Mouse (Mus musculus): ENCODE results near the gene Tfeb. TPM values are rescaled to one million over a fixed set of nuclear protein-coding genes. Genes with fewer than 3 reads are reported as not detected.

Tfeb gene
- polyA plus RNA-seq, 1 experiment from 2014 or later, result 2.8 TPM

DNA sequence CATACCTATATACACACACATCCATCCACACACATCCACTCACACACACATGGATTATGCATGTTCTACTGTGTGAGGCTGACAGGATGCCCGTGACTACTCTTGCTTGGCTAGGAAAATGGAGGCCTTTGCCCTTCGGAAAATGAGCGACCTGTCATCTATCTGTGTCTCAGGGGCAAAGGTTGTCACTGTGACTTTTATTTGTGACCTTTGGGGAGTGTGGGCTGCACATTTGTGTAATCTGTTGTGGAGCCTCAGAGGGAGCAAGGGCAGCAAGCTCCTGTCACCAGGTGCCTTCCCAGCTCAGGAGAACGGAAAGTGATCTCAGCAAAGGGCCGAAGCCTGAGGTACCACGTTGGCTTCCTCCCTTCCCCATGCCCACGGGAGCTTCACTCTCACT is 25.2 kb downstream of the Tfeb start:
- ATAC-seq (ENCODE audit: low FRiP score), result no peak
- 81% methylated on average over 7 of the region's 7 CpGs for WGBS
- Histone ChIP-seq H3K9ac (no peak overlapping the region), H3K9me3 (ENCODE audit: control insufficient read depth, low read length) (no peaks in the 10 kb centered on the region), H3K4me3 (replicated peaks; ENCODE audit: low read length) (no peak overlapping the region), H3K27me3 (ENCODE audit: control insufficient read depth, insufficient read depth, low read length) (no peaks in the 10 kb centered on the region), H3K27ac (peak overlapping the region; percentile 73; the same call in 1 of the 2 replicates), H3K36me3 (replicated peaks; ENCODE audit: control insufficient read depth, insufficient read depth) (no peaks in the 10 kb centered on the region), H3K4me2 (replicated peaks) (no peak overlapping the region), H3K4me1 (replicated peaks; ENCODE audit: control insufficient read depth, insufficient read depth, low read length) (peaks cover 8% of the 10 kb centered on the region)
- DNase-seq (ENCODE audit: low spot score), result no peak

GRCm38 (mm10) chr17:47762518-47763340 is 25.9 kb downstream of the Tfeb start:
- 66% methylated on average over 13 of the region's 13 CpGs for WGBS
- Histone ChIP-seq H3K27me3 (ENCODE audit: control insufficient read depth, insufficient read depth, low read length) (no peaks in the 10 kb centered on the region), H3K4me2 (replicated peaks) (no peak overlapping the region), H3K4me3 (replicated peaks; ENCODE audit: low read length) (no peak overlapping the region), H3K9ac (no peak overlapping the region), H3K4me1 (replicated peaks; ENCODE audit: control insufficient read depth, insufficient read depth, low read length) (peaks cover 8% of the 10 kb centered on the region), H3K36me3 (replicated peaks; ENCODE audit: control insufficient read depth, insufficient read depth) (no peaks in the 10 kb centered on the region), H3K27ac (peak overlapping the region; percentile 73), H3K9me3 (ENCODE audit: control insufficient read depth, low read length) (no peaks in the 10 kb centered on the region)
- DNase-seq (ENCODE audit: low spot score), result peak; percentile 62
- ATAC-seq (ENCODE audit: low FRiP score), result peak; percentile 85; the same call in 1 of the 2 replicates

GRCm38 (mm10) chr17:47765986-47766385 is 29.2 kb downstream of the Tfeb start:
- DNase-seq (ENCODE audit: low spot score) (no peak), ATAC-seq (ENCODE audit: low FRiP score) (no peak)
- Histone ChIP-seq H3K4me2 (replicated peaks) (no peak overlapping the region), H3K27ac (no peak overlapping the region), H3K9ac (no peak overlapping the region), H3K4me1 (replicated peaks; ENCODE audit: control insufficient read depth, insufficient read depth, low read length) (peaks cover 8% of the 10 kb centered on the region), H3K4me3 (replicated peaks; ENCODE audit: low read length) (no peak overlapping the region), H3K27me3 (ENCODE audit: control insufficient read depth, insufficient read depth, low read length) (no peaks in the 10 kb centered on the region), H3K36me3 (replicated peaks; ENCODE audit: control insufficient read depth, insufficient read depth) (no peaks in the 10 kb centered on the region), H3K9me3 (ENCODE audit: control insufficient read depth, low read length) (no peaks in the 10 kb centered on the region)
- WGBS, result 83% methylated on average over 4 of the region's 4 CpGs

DNA sequence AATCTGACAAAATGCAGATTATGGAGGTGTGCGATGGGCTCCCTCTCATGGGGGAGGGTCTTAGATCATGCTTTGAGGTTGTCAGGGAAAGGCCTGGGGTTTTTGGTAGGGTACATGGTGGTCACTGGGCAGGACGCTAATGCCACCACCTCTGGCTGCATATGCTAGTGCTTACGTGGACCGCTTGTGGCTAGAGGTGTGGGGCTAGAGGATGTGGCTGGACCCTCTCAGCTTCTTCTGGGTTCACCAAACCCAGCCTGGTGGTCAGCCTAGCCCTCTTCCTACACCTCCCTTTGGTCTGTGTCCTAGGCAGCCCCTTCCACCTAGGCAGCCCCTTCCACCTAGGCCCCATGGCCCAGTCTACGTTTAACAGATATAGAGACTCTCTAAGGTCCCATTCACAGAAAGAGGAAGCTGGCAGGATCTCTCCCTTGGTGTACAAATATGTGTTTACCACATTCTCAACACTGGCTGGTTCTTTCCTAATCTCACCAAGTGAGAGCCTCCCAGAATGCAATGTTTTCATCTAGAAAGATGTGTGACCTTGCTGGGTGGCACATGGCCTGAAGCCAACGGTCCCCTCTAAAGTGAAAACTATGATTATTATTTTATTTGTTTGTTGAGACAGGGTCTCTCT is 29.7 kb downstream of the Tfeb start:
- Histone ChIP-seq H3K4me3 (replicated peaks; ENCODE audit: low read length) (no peak overlapping the region), H3K27me3 (ENCODE audit: control insufficient read depth, insufficient read depth, low read length) (no peaks in the 10 kb centered on the region), H3K4me2 (replicated peaks) (no peak overlapping the region), H3K9me3 (ENCODE audit: control insufficient read depth, low read length) (no peaks in the 10 kb centered on the region), H3K9ac (no peak overlapping the region), H3K27ac (no peak overlapping the region), H3K36me3 (replicated peaks; ENCODE audit: control insufficient read depth, insufficient read depth) (no peaks in the 10 kb centered on the region), H3K4me1 (replicated peaks; ENCODE audit: control insufficient read depth, insufficient read depth, low read length) (peaks cover 8% of the 10 kb centered on the region)
- WGBS, result 93% methylated on average over 6 of the region's 6 CpGs
- ATAC-seq (ENCODE audit: low FRiP score) (no peak), DNase-seq (ENCODE audit: low spot score) (no peak)

DNA sequence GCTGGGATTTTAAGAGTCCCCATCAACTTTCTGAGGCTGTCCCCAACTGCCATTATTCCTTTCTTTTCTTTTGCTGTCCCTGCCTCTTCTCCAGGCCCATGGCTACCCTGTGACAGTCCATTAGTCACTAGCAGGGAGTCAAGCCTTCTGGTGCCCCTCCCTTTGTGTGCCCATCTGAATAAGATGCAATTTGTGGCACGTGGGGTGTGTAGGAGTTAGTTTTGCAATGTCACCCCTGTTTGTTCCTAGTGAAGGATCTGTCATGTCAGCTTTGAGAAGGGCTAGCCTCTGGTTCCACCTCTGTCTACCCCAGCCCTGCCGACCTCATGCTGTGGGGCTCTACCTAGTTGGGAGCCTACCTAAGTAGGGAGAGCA is 30.2 kb downstream of the Tfeb start:
- H3K36me3 ChIP-seq (replicated peaks; ENCODE audit: control insufficient read depth, insufficient read depth), result no peaks in the 10 kb centered on the region
- H3K4me3 ChIP-seq (replicated peaks; ENCODE audit: low read length), result no peak overlapping the region
- H3K4me2 ChIP-seq (replicated peaks), result no peak overlapping the region
- no peak overlapping the region for H3K9ac ChIP-seq
- no peak overlapping the region for H3K27ac ChIP-seq
- H3K4me1 ChIP-seq (replicated peaks; ENCODE audit: control insufficient read depth, insufficient read depth, low read length), result peaks cover 7% of the 10 kb centered on the region
- no peaks in the 10 kb centered on the region for H3K9me3 ChIP-seq (ENCODE audit: control insufficient read depth, low read length)
- ATAC-seq (ENCODE audit: low FRiP score) (no peak), DNase-seq (ENCODE audit: low spot score) (no peak)
- H3K27me3 ChIP-seq (ENCODE audit: control insufficient read depth, insufficient read depth, low read length), result no peaks in the 10 kb centered on the region
- WGBS, result 60% methylated on average over 2 of the region's 2 CpGs

GRCm38 (mm10) chr17:47767456-47768141 is 30.8 kb downstream of the Tfeb start:
- Histone ChIP-seq H3K36me3 (replicated peaks; ENCODE audit: control insufficient read depth, insufficient read depth) (no peaks in the 10 kb centered on the region), H3K9ac (no peak overlapping the region), H3K27me3 (ENCODE audit: control insufficient read depth, insufficient read depth, low read length) (no peaks in the 10 kb centered on the region), H3K27ac (no peak overlapping the region), H3K4me1 (replicated peaks; ENCODE audit: control insufficient read depth, insufficient read depth, low read length) (peaks cover 2% of the 10 kb centered on the region), H3K4me3 (replicated peaks; ENCODE audit: low read length) (no peak overlapping the region), H3K9me3 (ENCODE audit: control insufficient read depth, low read length) (no peaks in the 10 kb centered on the region; the same call in 1 of the 2 replicates), H3K4me2 (replicated peaks) (no peak overlapping the region)
- ATAC-seq (ENCODE audit: low FRiP score) (no peak), DNase-seq (ENCODE audit: low spot score) (no peak)
- 56% methylated on average over 14 of the region's 17 CpGs for WGBS

GRCm38 (mm10) chr17:47768707-47769276 is 32.0 kb downstream of the Tfeb start:
- Histone ChIP-seq H3K4me2 (replicated peaks) (no peak overlapping the region), H3K4me3 (replicated peaks; ENCODE audit: low read length) (no peak overlapping the region), H3K9ac (no peak overlapping the region), H3K27me3 (ENCODE audit: control insufficient read depth, insufficient read depth, low read length) (no peaks in the 10 kb centered on the region), H3K36me3 (replicated peaks; ENCODE audit: control insufficient read depth, insufficient read depth) (no peaks in the 10 kb centered on the region), H3K4me1 (replicated peaks; ENCODE audit: control insufficient read depth, insufficient read depth, low read length) (no peaks in the 10 kb centered on the region), H3K9me3 (ENCODE audit: control insufficient read depth, low read length) (no peaks in the 10 kb centered on the region; the same call in 1 of the 2 replicates), H3K27ac (no peak overlapping the region)
- ATAC-seq (ENCODE audit: low FRiP score) (no peak; the same call in 1 of the 2 replicates), DNase-seq (ENCODE audit: low spot score) (no peak)
- WGBS, result 60% methylated on average over 12 of the region's 12 CpGs

- H3K4me3 ChIP-seq (replicated peaks; ENCODE audit: low read length), result no peak overlapping the region
- WGBS, result 87% methylated on average over 11 of the region's 11 CpGs
- no peak for ATAC-seq (ENCODE audit: low FRiP score)
- no peaks in the 10 kb centered on the region for H3K4me1 ChIP-seq (replicated peaks; ENCODE audit: control insufficient read depth, insufficient read depth, low read length)
- H3K36me3 ChIP-seq (replicated peaks; ENCODE audit: control insufficient read depth, insufficient read depth), result no peaks in the 10 kb centered on the region
- H3K9me3 ChIP-seq (ENCODE audit: control insufficient read depth, low read length), result no peaks in the 10 kb centered on the region; the same call in 1 of the 2 replicates
- H3K9ac ChIP-seq, result no peak overlapping the region
- no peaks in the 10 kb centered on the region for H3K27me3 ChIP-seq (ENCODE audit: control insufficient read depth, insufficient read depth, low read length)
- no peak overlapping the region for H3K27ac ChIP-seq
- no peak for DNase-seq (ENCODE audit: low spot score)
- H3K4me2 ChIP-seq (replicated peaks), result no peak overlapping the region
Observed at GRCm38 (mm10) chr17:47769389-47770299, 32.8 kb downstream of the Tfeb start.
